Mouse (Mus musculus) ES-Bruce4 (cell line): ENCODE data around the gene Rcan1.
A peak's percentile ranks its signal among the peaks of the same experiment; 100 is the strongest.

Experiments
- CTCF ChIP-seq: IDR thresholded peaks from one replicate; pipeline ENCODE4 v1.8.1; 2011; ENCODE audit warnings: low read depth, low read length
- EP300 ChIP-seq: IDR thresholded peaks from 2 replicates; pipeline ENCODE4 v1.6.1; 2011; ENCODE audit warnings: low read depth, low read length; ENCODE audit not compliant: insufficient read depth

- peak; percentile 78 for TF ChIP-seq EP300
- TF ChIP-seq CTCF, result no peak
Observed at GRCm38 (mm10) chr16:92399490-92400458, 70.9 kb downstream of the Rcan1 start.
